In genomic region chr14:25708451-25708850, GRCm38 (mm10) we compare ENCODE assay signal across 8 mouse cellular contexts. TPM values are rescaled to one million over a fixed set of nuclear protein-coding genes. Genes with fewer than 3 reads are reported as not detected.
DNase-seq lines count a peak whose midpoint lies in the region; ATAC-seq lines count a peak whose summit lies in the region.

No protein-coding gene starts in this region.

- peaks cover 25% of the 10 kb centered on the region for H3K4me1 ChIP-seq in embryonic facial prominence, embryonic 14.5 days (ENCODE audit: control insufficient read depth, insufficient read depth, low read length)
- H3K4me1 ChIP-seq in liver, embryonic 13.5 days (replicated peaks), result peaks cover 45% of the 10 kb centered on the region
- H3K4me1 ChIP-seq in forebrain, embryonic 15.5 days, result no peaks in the 10 kb centered on the region

- no peak overlapping the region for H3K4me3 ChIP-seq in embryonic facial prominence, embryonic 14.5 days (ENCODE audit: low read depth, low read length)
- H3K4me3 ChIP-seq in liver, embryonic 13.5 days (replicated peaks), result no peak overlapping the region
- no peak overlapping the region for H3K4me3 ChIP-seq in forebrain, embryonic 15.5 days

- ATAC-seq in embryonic facial prominence, embryonic 14.5 days (ENCODE audit: low read depth), result 0 out of 2 replicates have a peak, but pooled peaks have one; percentile 16
- ATAC-seq in liver, embryonic 13.5 days (ENCODE audit: low read depth), result no peak
- ATAC-seq in forebrain, embryonic 15.5 days (replicated peaks), result no peak

- peaks cover 4% of the 10 kb centered on the region; the same call in 1 of the 2 replicates for H3K36me3 ChIP-seq in embryonic facial prominence, embryonic 14.5 days (ENCODE audit: control insufficient read depth, insufficient read depth, low read length)
- no peaks in the 10 kb centered on the region for H3K36me3 ChIP-seq in liver, embryonic 13.5 days
- H3K36me3 ChIP-seq in forebrain, embryonic 15.5 days, result no peaks in the 10 kb centered on the region

- no peaks in the 10 kb centered on the region for H3K9me3 ChIP-seq in embryonic facial prominence, embryonic 14.5 days (ENCODE audit: control insufficient read depth, low read length)
- no peaks in the 10 kb centered on the region for H3K9me3 ChIP-seq in liver, embryonic 13.5 days (replicated peaks)
- H3K9me3 ChIP-seq in forebrain, embryonic 15.5 days, result no peaks in the 10 kb centered on the region

- intact Hi-C loops in heart, postnatal 25 days (cut with DNase I), result loop anchor here (1.0 kb wide), 1 partner anchor 92 kb away; no protein-coding TSS in a partner anchor

- no peak overlapping the region for H3K9ac ChIP-seq in embryonic facial prominence, embryonic 14.5 days (ENCODE audit: low read depth, low read length)
- no peak overlapping the region for H3K9ac ChIP-seq in liver, embryonic 13.5 days
- H3K9ac ChIP-seq in forebrain, embryonic 15.5 days (replicated peaks), result no peak overlapping the region

- H3K4me2 ChIP-seq in embryonic facial prominence, embryonic 14.5 days (ENCODE audit: low read depth, low read length), result no peak overlapping the region
- no peak overlapping the region for H3K4me2 ChIP-seq in liver, embryonic 13.5 days
- H3K4me2 ChIP-seq in forebrain, embryonic 15.5 days (replicated peaks), result no peak overlapping the region

- peak overlapping the region; percentile 58 for H3K27ac ChIP-seq in embryonic facial prominence, embryonic 14.5 days (replicated peaks; ENCODE audit: low read depth, low read length)
- H3K27ac ChIP-seq in liver, embryonic 13.5 days, result peak overlapping the region; percentile 4; the same call in 1 of the 2 replicates
- H3K27ac ChIP-seq in forebrain, embryonic 15.5 days (replicated peaks), result no peak overlapping the region

- 47% methylated on average over 4 of the region's 4 CpGs for WGBS in embryonic facial prominence, embryonic 14.5 days
- WGBS in liver, embryonic 13.5 days (ENCODE audit: insufficient replicate concordance), result 53% methylated on average over 4 of the region's 4 CpGs
- 78% methylated on average over 4 of the region's 4 CpGs for WGBS in forebrain, embryonic 15.5 days

- no peaks in the 10 kb centered on the region for H3K27me3 ChIP-seq in embryonic facial prominence, embryonic 14.5 days (replicated peaks; ENCODE audit: control insufficient read depth, insufficient read depth, low read length)
- H3K27me3 ChIP-seq in liver, embryonic 13.5 days, result no peaks in the 10 kb centered on the region
- H3K27me3 ChIP-seq in forebrain, embryonic 15.5 days, result no peaks in the 10 kb centered on the region

- peak; percentile 56 for DNase-seq in kidney, adult 11 months
- no peak for DNase-seq in kidney, adult 18-20 months
- DNase-seq in embryonic facial prominence, embryonic 14.5 days (ENCODE audit: low spot score), result peak; percentile 47
- DNase-seq in heart, postnatal 25 days (ENCODE audit: low spot score), result peak; percentile 79
- no peak for DNase-seq in liver, embryonic 13.5 days
- DNase-seq in right cerebral cortex, postnatal 36 days (ENCODE audit: low spot score in 2 of 2), result no peak
- DNase-seq in embryo, embryonic 11 days, result no peak

RNA-seq across cellular contexts. Expression of gene Ppif, which starts 14.5 kb away (rescaled TPM):
- polyA plus RNA-seq in embryonic facial prominence, embryonic 14.5 days (2014; fragmentation: Nextera tagmentation; extraction: Ambion mirVana), result 27.3 and 28.4 TPM in 2 replicates
- 100 to 1,000 TPM; 277 to 296 TPM for total RNA-seq in heart, postnatal 25 days (2021)
- polyA plus RNA-seq in liver, embryonic 13.5 days (2015; fragmentation: Nextera tagmentation; extraction: Ambion mirVana), result 37.8 and 52.3 TPM in 2 replicates
- 21.5 and 24.3 TPM in 2 replicates for polyA plus RNA-seq in forebrain, embryonic 15.5 days (2015; fragmentation: Nextera tagmentation; extraction: Ambion mirVana)

Comparison
In these comparisons a context has a peak if more than half of its experiments do, and no peak if none do; other contexts are left out.
1. DNase-seq: peak in kidney, adult 11 months (single experiment), embryonic facial prominence, embryonic 14.5 days (single experiment) and heart, postnatal 25 days (single experiment); none in kidney, adult 18-20 months (single experiment), liver, embryonic 13.5 days (single experiment), right cerebral cortex, postnatal 36 days (0 of 2) and embryo, embryonic 11 days (single experiment).